Mouse (Mus musculus): ENCODE measurements around the gene Tnni3k. TPM values are rescaled to one million over a fixed set of nuclear protein-coding genes. Genes with fewer than 3 reads are reported as not detected.

The Tnni3k gene
- 0.10 TPM in 1 of 2 replicates, not detected in the other for polyA plus RNA-seq (2012; rRNA removed; ENCODE audit: low replicate concordance)

GRCm38 (mm10) chr3:155055231-155055916, at the start of gene Tnni3k:
TSS of gene Tnni3k (minus strand) at chr3:155055407.

GRCm38 (mm10) chr3:155093116-155093956, 38.1 kb upstream of the Tnni3k start, which contains the start of the genes Fpgt and Lrriq3:
TSS of gene Fpgt (minus strand) at chr3:155093403.
TSS of gene Lrriq3 (plus strand) at chr3:155093434.

Other genes with a start within 250 kb of the Tnni3k start
- 12.8 and 15.3 TPM in 2 replicates for gene Fpgt, start 38.0 kb upstream of the Tnni3k start, polyA plus RNA-seq (2012; rRNA removed; ENCODE audit: low replicate concordance)
- 0.35 and 0.95 TPM in 2 replicates for gene Lrriq3, start 38.0 kb upstream of the Tnni3k start, polyA plus RNA-seq (2012; rRNA removed; ENCODE audit: low replicate concordance)